Mouse (Mus musculus): Measurements from ENCODE around the gene Cadm2. TPM values are rescaled to one million over a fixed set of nuclear protein-coding genes. Genes with fewer than 3 reads are reported as not detected.

Cadm2 gene
- polyA plus RNA-seq, 1 experiment from 2014 or later = not detected

GRCm38 (mm10) chr16:67348011-67348410, 272.7 kb downstream of the Cadm2 start:
- no peaks in the 10 kb centered on the region for H3K79me2 ChIP-seq (ENCODE audit: inconsistent target)
- no peak overlapping the region for H3K27ac ChIP-seq
- no peak overlapping the region for H3K4me3 ChIP-seq (ENCODE audit: inconsistent target)
- 73% methylated on average over 5 of the region's 5 CpGs for WGBS (ENCODE audit: missing documents)
- no peaks in the 10 kb centered on the region for H3K36me3 ChIP-seq (ENCODE audit: inconsistent target)

- Histone ChIP-seq H3K36me3 (ENCODE audit: inconsistent target) (no peaks in the 10 kb centered on the region), H3K79me2 (ENCODE audit: inconsistent target) (no peaks in the 10 kb centered on the region), H3K4me3 (ENCODE audit: inconsistent target) (no peak overlapping the region), H3K27ac (no peak overlapping the region)
Observed at GRCm38 (mm10) chr16:67347561-67347960, 273.1 kb downstream of the Cadm2 start.

DNA sequence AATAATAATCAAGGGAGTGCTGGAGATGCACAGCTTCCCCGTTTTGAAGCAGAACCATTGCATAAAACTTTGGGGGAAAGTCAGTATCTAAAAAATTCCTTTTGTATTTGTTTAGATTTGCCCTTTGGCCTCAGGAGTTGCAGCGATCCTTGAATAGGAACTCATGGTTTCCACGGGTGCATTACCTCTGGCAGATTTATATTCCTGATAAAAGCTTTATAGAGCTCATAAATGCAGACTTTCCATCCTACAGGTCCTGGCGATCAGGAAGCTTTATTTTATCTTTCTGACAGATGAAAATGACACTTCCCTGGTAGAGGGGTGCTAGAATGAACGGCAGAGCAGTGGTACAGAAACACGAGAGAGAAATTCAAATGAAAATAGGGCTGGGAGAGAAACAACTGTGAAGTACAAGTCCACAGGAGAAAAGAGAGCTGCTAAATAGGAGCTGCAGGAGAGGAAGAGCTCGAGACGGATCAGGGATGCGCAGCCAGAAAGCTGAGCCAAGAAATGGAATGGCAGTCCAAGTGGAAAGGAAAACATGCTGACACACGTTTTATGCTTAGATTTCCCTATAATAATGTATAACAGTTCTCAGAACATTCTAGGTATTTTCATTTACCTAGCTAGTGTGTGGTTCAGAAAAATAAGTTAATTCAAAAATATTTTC, 274.0 kb downstream of the Cadm2 start:
- no peak overlapping the region for H3K27ac ChIP-seq
- 58% methylated on average over 10 of the region's 10 CpGs for WGBS (ENCODE audit: missing documents)
- H3K4me3 ChIP-seq (ENCODE audit: inconsistent target) = no peak overlapping the region
- no peaks in the 10 kb centered on the region for H3K79me2 ChIP-seq (ENCODE audit: inconsistent target)
- H3K36me3 ChIP-seq (ENCODE audit: inconsistent target) = no peaks in the 10 kb centered on the region

DNA sequence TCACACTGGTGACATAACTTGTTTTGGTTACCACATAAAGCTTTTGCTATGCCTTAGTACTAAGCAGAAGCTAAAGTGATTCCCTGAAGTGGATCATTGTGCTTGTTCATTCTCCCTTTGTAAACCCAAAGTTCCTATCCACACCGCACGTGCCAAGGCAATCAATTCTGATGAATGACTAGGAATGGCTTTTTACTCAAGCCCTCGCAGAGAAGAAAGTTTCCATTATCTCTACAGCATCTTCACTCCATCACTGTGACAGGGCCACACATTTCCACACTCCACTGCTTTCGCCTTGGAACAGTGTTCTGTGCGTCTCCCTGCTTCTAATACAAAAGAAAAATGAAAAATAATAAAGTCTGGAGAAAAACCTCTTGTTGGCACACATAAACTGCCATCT, 276.5 kb downstream of the Cadm2 start:
- WGBS (ENCODE audit: missing documents) = 76% methylated on average over 5 of the region's 5 CpGs
- Histone ChIP-seq H3K4me3 (ENCODE audit: inconsistent target) (no peak overlapping the region), H3K36me3 (ENCODE audit: inconsistent target) (no peaks in the 10 kb centered on the region), H3K79me2 (ENCODE audit: inconsistent target) (no peaks in the 10 kb centered on the region), H3K27ac (no peak overlapping the region)

GRCm38 (mm10) chr16:67311033-67311432, 309.7 kb downstream of the Cadm2 start:
- Histone ChIP-seq H3K36me3 (ENCODE audit: inconsistent target) (no peaks in the 10 kb centered on the region), H3K4me3 (ENCODE audit: inconsistent target) (no peak overlapping the region), H3K27ac (no peak overlapping the region), H3K79me2 (ENCODE audit: inconsistent target) (no peaks in the 10 kb centered on the region)
- 86% methylated on average over 2 of the region's 2 CpGs for WGBS (ENCODE audit: missing documents)

DNA sequence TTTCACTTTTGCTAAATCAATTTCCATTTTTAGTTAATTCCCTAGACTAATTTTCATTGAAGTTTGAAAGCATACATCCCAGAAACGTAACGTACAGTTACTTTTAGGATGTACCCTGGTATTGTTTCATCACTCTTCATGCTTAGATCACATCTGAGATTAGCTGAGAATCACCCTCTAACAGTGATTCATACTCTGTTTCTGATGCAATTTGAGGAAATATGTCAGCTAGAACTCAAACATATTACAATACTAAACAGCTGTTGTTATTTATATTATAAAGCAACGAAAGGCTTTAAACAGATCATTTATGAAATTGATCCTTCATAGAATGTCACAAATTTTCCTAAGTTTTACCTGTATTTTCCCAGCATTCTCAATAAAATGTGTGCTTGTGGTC, 336.0 kb downstream of the Cadm2 start:
- WGBS (ENCODE audit: missing documents) = 87% methylated on average over 3 of the region's 3 CpGs
- H3K27ac ChIP-seq = no peak overlapping the region

DNA sequence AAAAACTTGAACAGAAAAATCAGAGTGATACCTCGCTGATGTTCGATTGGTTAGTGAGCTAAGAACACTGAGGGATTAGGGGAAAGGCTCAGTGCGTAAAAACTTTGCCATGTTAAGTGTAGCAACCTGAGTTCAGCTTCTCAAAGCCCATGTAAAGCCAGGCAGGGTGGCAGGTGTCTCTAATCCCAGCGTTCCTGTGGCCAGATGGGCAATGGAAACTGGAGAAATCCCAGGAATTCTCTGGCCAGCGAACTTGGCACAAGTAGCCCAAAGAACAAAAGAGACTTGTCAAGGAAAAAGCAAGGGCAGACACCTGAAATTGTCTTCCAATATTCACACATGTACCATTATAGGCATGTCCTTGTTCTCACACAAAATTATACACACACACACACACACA, 377.1 kb downstream of the Cadm2 start:
- no peaks in the 10 kb centered on the region for H3K36me3 ChIP-seq (ENCODE audit: inconsistent target)
- no peak overlapping the region for H3K27ac ChIP-seq
- WGBS (ENCODE audit: missing documents) = 79% methylated on average over 5 of the region's 5 CpGs
- H3K4me3 ChIP-seq (ENCODE audit: inconsistent target) = no peak overlapping the region
- H3K79me2 ChIP-seq (ENCODE audit: inconsistent target) = no peaks in the 10 kb centered on the region

More for the DNA sequence above, 336.0 kb downstream of the Cadm2 start:
- Histone ChIP-seq H3K79me2 (ENCODE audit: inconsistent target) (no peaks in the 10 kb centered on the region), H3K4me3 (ENCODE audit: inconsistent target) (no peak overlapping the region), H3K36me3 (ENCODE audit: inconsistent target) (no peaks in the 10 kb centered on the region)

- no peaks in the 10 kb centered on the region for H3K36me3 ChIP-seq (ENCODE audit: inconsistent target)
- H3K27ac ChIP-seq = no peak overlapping the region
- no peak overlapping the region for H3K4me3 ChIP-seq (ENCODE audit: inconsistent target)
- WGBS (ENCODE audit: missing documents) = 0% methylated on average over 1 of the region's 1 CpGs
- H3K79me2 ChIP-seq (ENCODE audit: inconsistent target) = no peaks in the 10 kb centered on the region
Observed at GRCm38 (mm10) chr16:67234862-67235261, 385.8 kb downstream of the Cadm2 start.

DNA sequence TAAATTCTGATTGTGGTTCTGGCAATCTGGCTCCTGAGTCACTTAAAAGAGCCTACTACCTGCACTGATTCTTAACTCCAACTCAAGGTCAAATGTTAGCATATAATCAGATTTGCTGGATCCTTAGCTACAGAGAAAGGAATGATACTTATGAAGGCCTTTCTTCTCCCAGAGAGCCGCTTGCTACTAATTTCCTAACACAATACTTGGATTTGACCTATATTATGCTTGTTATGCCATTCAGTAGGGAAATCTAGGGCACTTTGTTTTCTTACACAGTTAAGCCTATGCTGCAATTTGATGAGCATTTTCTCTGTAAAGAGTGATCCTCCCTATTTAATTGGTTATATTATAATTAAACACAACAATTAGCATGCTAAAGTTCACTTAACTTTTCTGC, 394.0 kb downstream of the Cadm2 start:
- Histone ChIP-seq H3K4me3 (ENCODE audit: inconsistent target) (no peak overlapping the region), H3K36me3 (ENCODE audit: inconsistent target) (no peaks in the 10 kb centered on the region), H3K27ac (no peak overlapping the region), H3K79me2 (ENCODE audit: inconsistent target) (no peaks in the 10 kb centered on the region)
- 86% methylated on average over 1 of the region's 1 CpGs for WGBS (ENCODE audit: missing documents)

GRCm38 (mm10) chr16:67203329-67203728, 417.4 kb downstream of the Cadm2 start:
- no peaks in the 10 kb centered on the region for H3K36me3 ChIP-seq (ENCODE audit: inconsistent target)
- H3K27ac ChIP-seq = no peak overlapping the region
- no peak overlapping the region for H3K4me3 ChIP-seq (ENCODE audit: inconsistent target)
- H3K79me2 ChIP-seq (ENCODE audit: inconsistent target) = no peaks in the 10 kb centered on the region

DNA sequence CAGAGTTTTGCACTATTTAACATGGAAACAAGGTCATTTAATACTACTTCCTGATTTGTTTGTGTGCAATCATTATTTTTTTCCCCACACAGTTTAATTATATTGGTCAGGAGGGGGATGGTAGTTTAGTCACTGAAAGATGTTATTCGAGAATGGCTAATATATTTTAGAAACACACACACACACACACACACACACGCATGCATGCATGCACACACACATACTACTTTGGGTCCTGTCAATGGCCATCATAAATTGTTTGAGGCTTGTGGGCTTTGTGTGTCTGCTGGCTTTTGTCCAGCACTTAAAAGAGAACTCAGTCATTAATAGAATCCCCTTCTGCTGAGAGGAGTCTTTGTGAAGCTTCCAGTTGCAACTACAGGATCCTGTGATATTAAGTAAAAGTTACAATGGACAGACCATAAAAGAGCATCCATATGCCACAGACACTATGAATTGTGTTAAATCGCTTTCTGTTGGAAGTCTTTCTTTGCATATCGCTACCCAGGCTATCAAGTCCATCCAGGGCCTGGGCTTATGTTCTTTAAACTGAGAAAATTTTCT, 427.8 kb downstream of the Cadm2 start:
- no peak overlapping the region for H3K27ac ChIP-seq
- 84% methylated on average over 2 of the region's 4 CpGs for WGBS (ENCODE audit: missing documents)
- no peaks in the 10 kb centered on the region for H3K79me2 ChIP-seq (ENCODE audit: inconsistent target)
- H3K36me3 ChIP-seq (ENCODE audit: inconsistent target) = no peaks in the 10 kb centered on the region
- H3K4me3 ChIP-seq (ENCODE audit: inconsistent target) = no peak overlapping the region

DNA sequence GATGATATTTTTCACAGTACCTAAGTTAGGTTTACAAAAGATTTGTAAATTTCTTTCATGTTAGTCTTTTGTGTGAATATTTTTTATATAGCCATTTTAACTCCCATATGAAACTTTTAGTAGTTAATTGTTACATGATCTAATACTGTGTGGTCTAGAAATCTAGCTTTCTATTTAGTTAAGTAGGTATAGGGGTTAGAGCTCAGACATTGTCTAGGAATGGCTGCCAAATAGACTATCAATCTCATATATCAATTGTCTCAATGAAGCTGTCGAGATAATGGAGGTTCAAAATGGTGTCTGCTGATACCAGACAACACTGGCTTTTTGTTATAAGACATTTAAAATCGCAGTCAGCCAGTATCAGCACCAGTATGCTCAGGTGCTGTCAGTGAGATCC, 428.3 kb downstream of the Cadm2 start:
- H3K27ac ChIP-seq = no peak overlapping the region
- 59% methylated on average over 2 of the region's 2 CpGs for WGBS (ENCODE audit: missing documents)
- no peaks in the 10 kb centered on the region for H3K79me2 ChIP-seq (ENCODE audit: inconsistent target)
- no peaks in the 10 kb centered on the region for H3K36me3 ChIP-seq (ENCODE audit: inconsistent target)
- no peak overlapping the region for H3K4me3 ChIP-seq (ENCODE audit: inconsistent target)

DNA sequence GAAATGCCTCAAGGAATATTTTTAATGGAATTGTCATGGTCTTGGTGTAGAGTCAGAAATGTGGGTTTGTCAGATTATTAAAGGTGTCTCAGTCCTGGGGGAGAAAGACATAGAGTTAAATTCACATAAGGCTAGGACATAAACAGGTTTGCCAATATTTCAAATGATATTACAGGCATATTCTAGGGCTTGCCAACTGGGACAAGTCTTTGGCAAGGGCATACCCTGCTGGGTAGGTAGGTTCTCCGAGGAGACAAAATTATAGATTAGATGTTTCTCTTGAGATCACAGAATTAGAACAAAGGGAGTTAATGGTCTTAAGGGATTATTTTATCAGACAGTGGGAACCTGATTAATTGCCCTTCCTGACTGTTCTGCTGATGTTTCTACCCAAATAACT, 434.4 kb downstream of the Cadm2 start:
- Histone ChIP-seq H3K27ac (no peak overlapping the region), H3K79me2 (ENCODE audit: inconsistent target) (no peaks in the 10 kb centered on the region), H3K4me3 (ENCODE audit: inconsistent target) (no peak overlapping the region), H3K36me3 (ENCODE audit: inconsistent target) (no peaks in the 10 kb centered on the region)
- 81% methylated on average over 1 of the region's 1 CpGs for WGBS (ENCODE audit: missing documents)

DNA sequence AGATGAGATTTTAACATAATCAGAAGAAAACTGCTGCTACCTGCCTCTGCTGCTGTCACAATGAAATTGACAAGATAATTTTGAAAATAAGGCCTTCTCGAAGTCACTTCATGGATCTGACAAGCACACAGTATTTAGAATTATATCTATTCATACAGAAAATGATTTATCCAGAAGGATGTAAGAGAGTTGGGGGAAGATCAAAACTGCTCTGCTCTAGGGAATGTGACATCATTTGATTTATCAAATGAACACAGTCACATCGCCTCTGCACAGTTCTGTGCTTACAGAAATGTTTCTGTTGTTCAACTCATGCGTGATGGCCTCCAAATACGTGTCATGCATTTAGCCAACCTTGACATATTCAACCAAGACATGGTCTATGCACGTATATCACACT, 437.8 kb downstream of the Cadm2 start:
- Histone ChIP-seq H3K27ac (no peak overlapping the region), H3K79me2 (ENCODE audit: inconsistent target) (no peaks in the 10 kb centered on the region), H3K4me3 (ENCODE audit: inconsistent target) (no peak overlapping the region), H3K36me3 (ENCODE audit: inconsistent target) (no peaks in the 10 kb centered on the region)
- WGBS (ENCODE audit: missing documents) = 83% methylated on average over 5 of the region's 5 CpGs

GRCm38 (mm10) chr16:67175386-67175785, 445.3 kb downstream of the Cadm2 start:
- H3K36me3 ChIP-seq (ENCODE audit: inconsistent target) = no peaks in the 10 kb centered on the region
- WGBS (ENCODE audit: missing documents) = 78% methylated on average over 4 of the region's 4 CpGs
- no peak overlapping the region for H3K4me3 ChIP-seq (ENCODE audit: inconsistent target)
- H3K79me2 ChIP-seq (ENCODE audit: inconsistent target) = no peaks in the 10 kb centered on the region
- no peak overlapping the region for H3K27ac ChIP-seq

DNA sequence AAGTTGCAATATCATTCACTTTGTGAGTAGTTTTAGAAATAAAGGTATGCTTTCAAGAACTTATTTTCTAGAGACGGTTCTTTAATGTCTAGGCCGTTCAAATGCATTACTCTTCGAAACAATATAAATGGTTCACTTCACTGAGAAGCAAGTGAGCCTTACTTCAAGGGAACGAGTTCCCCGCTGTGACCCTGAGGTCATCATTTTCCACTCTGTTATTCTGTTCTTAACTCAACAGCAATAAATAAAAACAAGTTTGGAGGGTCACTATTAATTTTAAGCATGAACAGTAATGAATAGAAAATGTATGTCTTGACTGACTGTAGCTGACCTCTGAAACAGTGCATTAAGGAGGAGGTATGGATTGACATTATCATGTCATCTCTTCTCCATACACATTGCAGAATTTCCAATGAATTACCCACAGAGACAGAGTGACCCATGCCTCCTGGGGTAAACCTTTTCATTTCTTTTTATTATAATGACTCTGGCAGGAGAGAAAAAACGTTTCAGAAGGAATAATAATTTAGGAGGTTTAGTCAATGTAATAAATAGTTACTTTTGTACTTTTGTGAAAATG, 458.4 kb downstream of the Cadm2 start:
- H3K27ac ChIP-seq = no peak overlapping the region
- no peak overlapping the region for H3K4me3 ChIP-seq (ENCODE audit: inconsistent target)
- 81% methylated on average over 6 of the region's 6 CpGs for WGBS (ENCODE audit: missing documents)
- H3K36me3 ChIP-seq (ENCODE audit: inconsistent target) = no peaks in the 10 kb centered on the region
- no peaks in the 10 kb centered on the region for H3K79me2 ChIP-seq (ENCODE audit: inconsistent target)
